Mouse (Mus musculus): ENCODE results near the gene Tmem163.

Tmem163 gene

GRCm38 (mm10) chr1:127661118-127662012, 18.0 kb downstream of the Tmem163 start:
- in situ Hi-C loops (cut with MboI; ENCODE audit: low sequenced_read_pairs): no loop called here

GRCm38 (mm10) chr1:127651564-127651963, 27.8 kb downstream of the Tmem163 start:
- in situ Hi-C loops (cut with MboI; ENCODE audit: low sequenced_read_pairs): no loop called here

- in situ Hi-C loops (cut with MboI; ENCODE audit: low sequenced_read_pairs): no loop called here
Observed at GRCm38 (mm10) chr1:127642976-127643769, 36.2 kb downstream of the Tmem163 start.

GRCm38 (mm10) chr1:127637917-127638316, 41.4 kb downstream of the Tmem163 start:
- in situ Hi-C loops (cut with MboI; ENCODE audit: low sequenced_read_pairs): no loop called here

- in situ Hi-C loops (cut with MboI; ENCODE audit: low sequenced_read_pairs): no loop called here
Observed at GRCm38 (mm10) chr1:127627151-127627550, 52.2 kb downstream of the Tmem163 start.

GRCm38 (mm10) chr1:127625577-127626362, 53.6 kb downstream of the Tmem163 start:
- in situ Hi-C loops (cut with MboI; ENCODE audit: low sequenced_read_pairs): no loop called here

- in situ Hi-C loops (cut with MboI; ENCODE audit: low sequenced_read_pairs): no loop called here
Observed at GRCm38 (mm10) chr1:127622349-127622748, 57.0 kb downstream of the Tmem163 start.

GRCm38 (mm10) chr1:127619036-127619435, 60.3 kb downstream of the Tmem163 start:
- in situ Hi-C loops (cut with MboI; ENCODE audit: low sequenced_read_pairs): no loop called here

- in situ Hi-C loops (cut with MboI; ENCODE audit: low sequenced_read_pairs): no loop called here
Observed at GRCm38 (mm10) chr1:127610378-127610777, 69.0 kb downstream of the Tmem163 start.

- in situ Hi-C loops (cut with MboI; ENCODE audit: low sequenced_read_pairs): no loop called here
Observed at GRCm38 (mm10) chr1:127609814-127610213, 69.5 kb downstream of the Tmem163 start.

GRCm38 (mm10) chr1:127608326-127608725, 71.0 kb downstream of the Tmem163 start:
- in situ Hi-C loops (cut with MboI; ENCODE audit: low sequenced_read_pairs): no loop called here

- in situ Hi-C loops (cut with MboI; ENCODE audit: low sequenced_read_pairs): no loop called here
Observed at GRCm38 (mm10) chr1:127603697-127604631, 75.4 kb downstream of the Tmem163 start.

GRCm38 (mm10) chr1:127596143-127596542, 83.2 kb downstream of the Tmem163 start:
- in situ Hi-C loops (cut with MboI; ENCODE audit: low sequenced_read_pairs): no loop called here

- in situ Hi-C loops (cut with MboI; ENCODE audit: low sequenced_read_pairs): no loop called here
Observed at GRCm38 (mm10) chr1:127595735-127596134, 83.6 kb downstream of the Tmem163 start.

- in situ Hi-C loops (cut with MboI; ENCODE audit: low sequenced_read_pairs): no loop called here
Observed at GRCm38 (mm10) chr1:127589542-127589941, 89.8 kb downstream of the Tmem163 start.

GRCm38 (mm10) chr1:127587071-127587470, 92.3 kb downstream of the Tmem163 start:
- in situ Hi-C loops (cut with MboI; ENCODE audit: low sequenced_read_pairs): no loop called here

- in situ Hi-C loops (cut with MboI; ENCODE audit: low sequenced_read_pairs): no loop called here
Observed at GRCm38 (mm10) chr1:127586156-127586555, 93.2 kb downstream of the Tmem163 start.

GRCm38 (mm10) chr1:127577981-127578380, 101.4 kb downstream of the Tmem163 start:
- in situ Hi-C loops (cut with MboI; ENCODE audit: low sequenced_read_pairs): no loop called here

- in situ Hi-C loops (cut with MboI; ENCODE audit: low sequenced_read_pairs): no loop called here
Observed at GRCm38 (mm10) chr1:127577083-127577482, 102.3 kb downstream of the Tmem163 start.

- in situ Hi-C loops (cut with MboI; ENCODE audit: low sequenced_read_pairs): no loop called here
Observed at GRCm38 (mm10) chr1:127576563-127576962, 102.8 kb downstream of the Tmem163 start.

Data from CH12F3 (cell line).